ENCODE assay signal across 21 mouse cellular contexts in the genomic region with DNA sequence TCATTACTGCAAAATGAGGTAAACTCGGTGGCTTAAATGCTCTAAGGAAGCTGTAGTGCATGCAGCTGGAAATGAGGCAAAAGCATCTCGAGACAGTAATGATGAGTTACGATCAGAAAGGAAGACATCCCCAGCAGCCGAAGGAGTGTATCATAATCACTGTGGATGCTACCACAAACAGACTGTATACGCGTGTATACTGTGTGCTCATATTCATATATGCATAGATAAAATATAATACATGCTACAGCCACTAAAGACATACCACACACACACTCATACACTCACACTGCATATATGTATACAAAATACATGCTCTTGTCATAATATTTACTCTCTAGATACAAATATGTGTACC. TPM values are rescaled to one million over a fixed set of nuclear protein-coding genes. Genes with fewer than 3 reads are reported as not detected.
DNase-seq lines count a peak whose midpoint lies in the region; ATAC-seq lines count a peak whose summit lies in the region.
"Had no signal": no experiment of that assay in that cellular context is flagged by ENCODE, and none has a peak within 500 bp of the region (broad histone marks: within the 10 kb centered on the region; RNA-seq: fewer than 3 reads in every experiment).

No protein-coding gene starts in this region.

- H3K27me3 ChIP-seq in forebrain, embryonic 11.5 days (ENCODE audit: control insufficient read depth, insufficient read depth, low read length), result no peaks in the 10 kb centered on the region
- H3K27me3 ChIP-seq in forebrain, embryonic 10.5 days (ENCODE audit: poor library complexity, severe bottlenecking), result no peaks in the 10 kb centered on the region
- H3K27me3 ChIP-seq in midbrain, embryonic 13.5 days, result no peaks in the 10 kb centered on the region
- no peaks in the 10 kb centered on the region for H3K27me3 ChIP-seq in midbrain, embryonic 11.5 days (ENCODE audit: control insufficient read depth, insufficient read depth, low read length)
- no peaks in the 10 kb centered on the region for H3K27me3 ChIP-seq in hindbrain, embryonic 16.5 days (replicated peaks; ENCODE audit: control insufficient read depth, insufficient read depth, low read length)
- no peaks in the 10 kb centered on the region for H3K27me3 ChIP-seq in neural tube, embryonic 14.5 days (ENCODE audit: control insufficient read depth, insufficient read depth, low read length)

- 48% methylated on average over 6 of the region's 6 CpGs for WGBS in forebrain, embryonic 11.5 days
- 54% methylated on average over 6 of the region's 6 CpGs for WGBS in forebrain, embryonic 10.5 days
- 45% methylated on average over 6 of the region's 6 CpGs for WGBS in midbrain, embryonic 13.5 days
- 53% methylated on average over 6 of the region's 6 CpGs for WGBS in midbrain, embryonic 11.5 days
- 38% methylated on average over 6 of the region's 6 CpGs for WGBS in hindbrain, embryonic 16.5 days
- WGBS in neural tube, embryonic 14.5 days, result 23% methylated on average over 6 of the region's 6 CpGs

- ATAC-seq in forebrain, embryonic 11.5 days (replicated peaks; ENCODE audit: low FRiP score), result no peak
- peak; percentile 62; the same call in 1 of the 2 replicates for ATAC-seq in midbrain, embryonic 13.5 days
- no peak for ATAC-seq in midbrain, embryonic 11.5 days (ENCODE audit: low FRiP score)
- no peak; the same call in 1 of the 2 replicates for ATAC-seq in hindbrain, embryonic 16.5 days
- ATAC-seq in neural tube, embryonic 14.5 days (ENCODE audit: low read depth), result peak; percentile 83; the same call in 1 of the 2 replicates

- no peak overlapping the region for H3K9ac ChIP-seq in forebrain, embryonic 11.5 days (ENCODE audit: low read length)
- no peak overlapping the region for H3K9ac ChIP-seq in midbrain, embryonic 13.5 days (replicated peaks)
- no peak overlapping the region for H3K9ac ChIP-seq in midbrain, embryonic 11.5 days (ENCODE audit: low read length)
- no peak overlapping the region for H3K9ac ChIP-seq in hindbrain, embryonic 16.5 days (ENCODE audit: low read depth, low read length)
- no peak overlapping the region for H3K9ac ChIP-seq in neural tube, embryonic 14.5 days (replicated peaks; ENCODE audit: low read depth, low read length)

- H3K9me3 ChIP-seq in forebrain, embryonic 11.5 days (ENCODE audit: control insufficient read depth, low read length), result no peaks in the 10 kb centered on the region
- H3K9me3 ChIP-seq in forebrain, embryonic 10.5 days, result no peaks in the 10 kb centered on the region
- H3K9me3 ChIP-seq in midbrain, embryonic 13.5 days, result no peaks in the 10 kb centered on the region
- no peaks in the 10 kb centered on the region for H3K9me3 ChIP-seq in midbrain, embryonic 11.5 days (ENCODE audit: control insufficient read depth, low read length)
- H3K9me3 ChIP-seq in hindbrain, embryonic 16.5 days (ENCODE audit: control insufficient read depth, low read length), result no peaks in the 10 kb centered on the region
- no peaks in the 10 kb centered on the region for H3K9me3 ChIP-seq in neural tube, embryonic 14.5 days (ENCODE audit: control insufficient read depth, low read length)

- H3K4me3 ChIP-seq in forebrain, embryonic 11.5 days (ENCODE audit: low read depth, low read length), result no peak overlapping the region
- no peak overlapping the region for H3K4me3 ChIP-seq in forebrain, embryonic 10.5 days
- H3K4me3 ChIP-seq in midbrain, embryonic 13.5 days (replicated peaks), result no peak overlapping the region; the same call in 1 of the 2 replicates
- H3K4me3 ChIP-seq in midbrain, embryonic 11.5 days (ENCODE audit: low read depth, low read length), result no peak overlapping the region
- no peak overlapping the region for H3K4me3 ChIP-seq in hindbrain, embryonic 16.5 days (ENCODE audit: low read length)
- H3K4me3 ChIP-seq in neural tube, embryonic 14.5 days (ENCODE audit: low read depth, low read length), result no peak overlapping the region

- DNase-seq in forebrain, embryonic 11.5 days (ENCODE audit: low spot score), result no peak
- no peak for DNase-seq in forebrain, embryonic 10.5 days (ENCODE audit: extremely low spot score, low spot score)
- no peak for DNase-seq in midbrain, embryonic 11.5 days (ENCODE audit: low spot score, missing footprints)
- no peak for DNase-seq in adrenal gland, postnatal 10 days
- no peak for DNase-seq in layer of hippocampus, postnatal 10 days (ENCODE audit: low spot score in 2 of 2)
- DNase-seq: cerebellum, adult 9-11 months; gastrocnemius, postnatal 10 days; liver; thymus, adult 18-20 months had no signal

- H3K4me2 ChIP-seq in forebrain, embryonic 11.5 days (ENCODE audit: low read depth, low read length, severe bottlenecking), result no peak overlapping the region
- H3K4me2 ChIP-seq in midbrain, embryonic 13.5 days (replicated peaks), result peak overlapping the region; percentile 40
- no peak overlapping the region for H3K4me2 ChIP-seq in midbrain, embryonic 11.5 days
- peak overlapping the region; percentile 10 for H3K4me2 ChIP-seq in hindbrain, embryonic 16.5 days (ENCODE audit: low read length)
- peak overlapping the region; percentile 26; the same call in 1 of the 2 replicates for H3K4me2 ChIP-seq in neural tube, embryonic 14.5 days (ENCODE audit: low read depth, low read length)

- H3K36me3 ChIP-seq in forebrain, embryonic 11.5 days (ENCODE audit: control insufficient read depth, insufficient read depth, low read length), result no peaks in the 10 kb centered on the region
- H3K36me3 ChIP-seq in forebrain, embryonic 10.5 days (replicated peaks), result no peaks in the 10 kb centered on the region
- H3K36me3 ChIP-seq in midbrain, embryonic 13.5 days, result no peaks in the 10 kb centered on the region
- no peaks in the 10 kb centered on the region for H3K36me3 ChIP-seq in midbrain, embryonic 11.5 days (ENCODE audit: control insufficient read depth, insufficient read depth, low read length)
- H3K36me3 ChIP-seq in hindbrain, embryonic 16.5 days (ENCODE audit: control insufficient read depth, insufficient read depth, low read length), result no peaks in the 10 kb centered on the region
- H3K36me3 ChIP-seq in neural tube, embryonic 14.5 days (ENCODE audit: control insufficient read depth, insufficient read depth, low read length), result no peaks in the 10 kb centered on the region

- peaks cover 5% of the 10 kb centered on the region; the same call in 1 of the 2 replicates for H3K4me1 ChIP-seq in forebrain, embryonic 11.5 days (replicated peaks; ENCODE audit: control insufficient read depth, insufficient read depth, low read length)
- H3K4me1 ChIP-seq in forebrain, embryonic 10.5 days, result peaks cover 11% of the 10 kb centered on the region
- H3K4me1 ChIP-seq in midbrain, embryonic 13.5 days (replicated peaks), result peaks cover 13% of the 10 kb centered on the region
- H3K4me1 ChIP-seq in midbrain, embryonic 11.5 days (ENCODE audit: control insufficient read depth, insufficient read depth, low read length), result peaks cover 4% of the 10 kb centered on the region; the same call in 1 of the 2 replicates
- H3K4me1 ChIP-seq in hindbrain, embryonic 16.5 days (ENCODE audit: control insufficient read depth, insufficient read depth, low read depth, low read length), result peaks cover 8% of the 10 kb centered on the region
- peaks cover 6% of the 10 kb centered on the region; the same call in 1 of the 2 replicates for H3K4me1 ChIP-seq in neural tube, embryonic 14.5 days (ENCODE audit: control insufficient read depth, insufficient read depth, low read length)

- 0 out of 2 replicates have a peak overlapping the region, but pooled peaks have one; percentile 12 for H3K27ac ChIP-seq in forebrain, embryonic 11.5 days (ENCODE audit: low read depth, low read length)
- H3K27ac ChIP-seq in forebrain, embryonic 10.5 days, result no peak overlapping the region
- H3K27ac ChIP-seq in midbrain, embryonic 13.5 days, result peak overlapping the region; percentile 68
- H3K27ac ChIP-seq in midbrain, embryonic 11.5 days (ENCODE audit: low read depth, low read length), result no peak overlapping the region
- H3K27ac ChIP-seq in hindbrain, embryonic 16.5 days (ENCODE audit: low read depth, low read length), result peak overlapping the region; percentile 68
- peak overlapping the region; percentile 77 for H3K27ac ChIP-seq in neural tube, embryonic 14.5 days (ENCODE audit: low read depth, low read length)
- H3K27ac ChIP-seq: kidney, postnatal 0 days had no signal

RNA-seq across cellular contexts. Expression of gene Serpine3, which starts 25.1 kb away (rescaled TPM):
- not detected in 2 replicates for polyA plus RNA-seq in forebrain, embryonic 11.5 days (2014; fragmentation: Nextera tagmentation; extraction: Ambion mirVana)
- polyA plus RNA-seq in forebrain, embryonic 10.5 days (2016; fragmentation: Nextera tagmentation; extraction: Ambion mirVana), result not detected in 2 replicates
- not detected in 2 replicates for polyA plus RNA-seq in midbrain, embryonic 13.5 days (2015; fragmentation: Nextera tagmentation; extraction: Ambion mirVana)
- polyA plus RNA-seq in midbrain, embryonic 11.5 days (2014; fragmentation: Nextera tagmentation; extraction: Ambion mirVana), result not detected in 2 replicates
- 0.11 TPM in 1 of 2 replicates, not detected in the other for polyA plus RNA-seq in hindbrain, embryonic 16.5 days (2015; fragmentation: Nextera tagmentation; extraction: Ambion mirVana)
- polyA plus RNA-seq in neural tube, embryonic 14.5 days (2014; fragmentation: Nextera tagmentation; extraction: Ambion mirVana), result 0.26 TPM in 1 of 2 replicates, not detected in the other
- total RNA-seq in adrenal gland, postnatal 10 days (2021), result not detected
- total RNA-seq in layer of hippocampus, postnatal 10 days (2021), result not detected
- total RNA-seq: adrenal gland, adult 18-20 months; gastrocnemius, postnatal 10 days; heart, adult 8-10 months; layer of hippocampus, adult 8-10 months; left cerebral cortex, postnatal 10 days; MEL had no signal
- polyA plus RNA-seq: heart, embryonic 16.5 days; kidney, postnatal 0 days; small intestine, adult 2 months; stomach, embryonic 14.5 days had no signal

Comparison
In these comparisons a context has a peak if more than half of its experiments do, and no peak if none do; other contexts are left out.
1. ATAC-seq: peak in midbrain, embryonic 13.5 days (single experiment) and neural tube, embryonic 14.5 days (single experiment); none in forebrain, embryonic 11.5 days (single experiment), midbrain, embryonic 11.5 days (single experiment) and hindbrain, embryonic 16.5 days (single experiment).
2. H3K27ac ChIP-seq: peak in forebrain, embryonic 11.5 days (single experiment), midbrain, embryonic 13.5 days (single experiment), hindbrain, embryonic 16.5 days (single experiment) and neural tube, embryonic 14.5 days (single experiment); none in forebrain, embryonic 10.5 days (single experiment) and midbrain, embryonic 11.5 days (single experiment).
3. H3K4me2 ChIP-seq: peak in midbrain, embryonic 13.5 days (single experiment), hindbrain, embryonic 16.5 days (single experiment) and neural tube, embryonic 14.5 days (single experiment); none in forebrain, embryonic 11.5 days (single experiment) and midbrain, embryonic 11.5 days (single experiment).